Mouse (Mus musculus) liver, embryonic 14.5 days (tissue): Measurements from ENCODE around the gene Borcs6. TPM values are rescaled to one million over a fixed set of nuclear protein-coding genes. Genes with fewer than 3 reads are reported as not detected.

ENCODE experiments used
- ATAC-seq: fragments of 200-750 bp; cut with Nextera tagmentation; 2 replicates; pipeline ENCODE4 v1.8.0; 2017; ENCODE audit warnings: moderate number of reproducible peaks, mild to moderate bottlenecking, moderate library complexity; ENCODE audit not compliant: insufficient read depth
- DNase-seq, 3 experiments: peaks; one replicate each; pipeline ENCODE4 v3.0.0-alpha.2; 2012 to 2013; ENCODE audit warnings: low read depth in 3 of 3, low spot score in 3 of 3
- H3K27ac ChIP-seq: fragments of 300-500 bp; sonication (generic); 2 replicates; pipeline ENCODE4 v1.5.1; 2014; ENCODE audit warnings: moderate library complexity, mild to moderate bottlenecking, control low read depth, inconsistent platforms
- H3K27me3 ChIP-seq: fragments of 300-500 bp; sonication (generic); 2 replicates; pipeline ENCODE4 v1.6.1; 2014; ENCODE audit warnings: mild to moderate bottlenecking, low read length, moderate library complexity; ENCODE audit not compliant: control insufficient read depth, insufficient read depth
- H3K36me3 ChIP-seq: fragments of 300-500 bp; sonication (generic); replicated peaks from 2 replicates; pipeline ENCODE4 v1.6.1; 2014; ENCODE audit warnings: low read depth; ENCODE audit not compliant: control insufficient read depth, insufficient read depth
- H3K4me1 ChIP-seq, 2 experiments: fragments of 200-500 bp in 1 of 2; fragments of 300-500 bp in 1 of 2; sonication (generic) in 1 of 2; replicated peaks; 2 replicates each; pipeline ENCODE4 v1.6.1; 2012 to 2014; ENCODE audit warnings: antibody characterized with exemption in 1 of 2, inconsistent platforms in 1 of 2, low read length in 1 of 2; ENCODE audit not compliant: control insufficient read depth in 2 of 2, insufficient read depth in 2 of 2
- H3K4me2 ChIP-seq: fragments of 300-500 bp; sonication (generic); 2 replicates; pipeline ENCODE4 v1.6.1; 2014; ENCODE audit warnings: low read depth, mild to moderate bottlenecking, control low read depth, moderate library complexity
- H3K4me3 ChIP-seq, 2 experiments: fragments of 200-500 bp in 1 of 2; fragments of 300-500 bp in 1 of 2; sonication (generic) in 1 of 2; 2 replicates each; pipeline ENCODE4 v1.5.1; 2012 to 2014; ENCODE audit warnings: low read depth in 2 of 2, low read length in 2 of 2, mild to moderate bottlenecking in 2 of 2, control low read depth in 1 of 2, inconsistent platforms in 1 of 2, moderate library complexity in 1 of 2; ENCODE audit not compliant: insufficient read depth in 1 of 2
- H3K9ac ChIP-seq: fragments of 300-500 bp; sonication (generic); replicated peaks from 2 replicates; pipeline ENCODE4 v1.6.1; 2014; ENCODE audit warnings: mild to moderate bottlenecking, control low read depth, moderate library complexity
- H3K9me3 ChIP-seq: fragments of 300-500 bp; sonication (generic); 2 replicates; pipeline ENCODE4 v1.6.1; 2016; ENCODE audit warnings: low read length, mixed read lengths; ENCODE audit not compliant: control insufficient read depth
- CTCF ChIP-seq: IDR thresholded peaks from 2 replicates; pipeline ENCODE4 v1.5.1; 2016; ENCODE audit warnings: antibody characterized with exemption, low read depth, control low read depth
- EP300 ChIP-seq: IDR thresholded peaks from 2 replicates; pipeline ENCODE4 v1.6.1; 2016; ENCODE audit warnings: antibody characterized with exemption, low read depth
- WGBS: fragments of 180-500 bp; shearing (Covaris S2); extraction: QIAGEN DNeasy Blood & Tissue Kit; methylation state at CpG from one replicate; pipeline ENCODE4 v1.1.7; 2014; ENCODE audit not compliant: insufficient replicate concordance; 5-methylcytosine and 5-hydroxymethylcytosine counted together
- polyA plus RNA-seq, 2 experiments: library from polyadenylated mRNA; depleted of rRNA in 1 of 2; stranded (reverse) in 1 of 2; unstranded in 1 of 2; fragments of >200 nt; fragmentation: Nextera tagmentation in 1 of 2; extraction: Ambion mirVana in 1 of 2; gene quantifications; 2 replicates each; pipeline versions ENCODE4 v1.2.1 to v1.2.3; 2012 to 2014

Borcs6 gene
- polyA plus RNA-seq, 2 experiments: 3.0 to 3.4 TPM

GRCm38 (mm10) chr11:69087082-69087481 lies 27.6 kb downstream of the Borcs6 start:
- Histone ChIP-seq H3K4me2 (no peak overlapping the region), H3K4me1 (peaks cover 10 to 14% of the 10 kb centered on the region in 2 experiments), H3K4me3 (no peak overlapping the region), H3K36me3 (peaks cover 10% of the 10 kb centered on the region), H3K27ac (no peak overlapping the region), H3K9me3 (no peaks in the 10 kb centered on the region), H3K27me3 (no peaks in the 10 kb centered on the region; the same call in 1 of the 2 replicates), H3K9ac (no peak overlapping the region)
- WGBS: 56% methylated on average over 4 of the region's 4 CpGs
- DNase-seq (no peak), ATAC-seq (no peak)
- TF ChIP-seq EP300: no peak
- TF ChIP-seq CTCF: no peak

GRCm38 (mm10) chr11:69087597-69087996 lies 28.1 kb downstream of the Borcs6 start:
- Histone ChIP-seq H3K9ac (no peak overlapping the region), H3K4me3 (no peak overlapping the region), H3K4me1 (peaks cover 10 to 14% of the 10 kb centered on the region in 2 experiments), H3K4me2 (peak overlapping the region; percentile 93), H3K9me3 (no peaks in the 10 kb centered on the region), H3K27ac (no peak overlapping the region), H3K36me3 (peaks cover 10% of the 10 kb centered on the region), H3K27me3 (no peaks in the 10 kb centered on the region; the same call in 1 of the 2 replicates)
- WGBS: 55% methylated on average over 2 of the region's 2 CpGs
- DNase-seq (no peak), ATAC-seq (no peak)
- no peak for TF ChIP-seq CTCF
- no peak for TF ChIP-seq EP300

- peaks cover 10 to 14% of the 10 kb centered on the region in 2 experiments for H3K4me1 ChIP-seq
- DNase-seq: peak in 1 of 3 experiments; percentile 73
- ATAC-seq: peak; percentile 65
- TF ChIP-seq CTCF (no peak), EP300 (no peak)
- H3K9me3 ChIP-seq: no peaks in the 10 kb centered on the region
- under 1% methylated on average over 59 of the region's 67 CpGs for WGBS
- peak within 1 kb of the TSS; percentile 71 to 88 for H3K4me3 ChIP-seq
- peak within 1 kb of the TSS; percentile 33 for H3K27ac ChIP-seq
- H3K27me3 ChIP-seq: no peaks in the 10 kb centered on the region
- H3K9ac ChIP-seq: peak within 1 kb of the TSS; percentile 81
- peaks cover 10% of the 10 kb centered on the region for H3K36me3 ChIP-seq
- H3K4me2 ChIP-seq: peak within 1 kb of the TSS; percentile 93
Observed at GRCm38 (mm10) chr11:69088103-69088855, 28.8 kb downstream of the Borcs6 start, which contains the start of gene Vamp2. Gene Vamp2, plus strand, starts transcription at chr11:69088490.

GRCm38 (mm10) chr11:69088856-69089615 lies 29.5 kb downstream of the Borcs6 start:
- Histone ChIP-seq H3K9me3 (no peaks in the 10 kb centered on the region), H3K4me3 (peak overlapping the region; percentile 71 to 88), H3K4me1 (peaks cover 10 to 14% of the 10 kb centered on the region in 2 experiments), H3K9ac (peak overlapping the region; percentile 81), H3K27me3 (no peaks in the 10 kb centered on the region), H3K27ac (peak overlapping the region; percentile 33), H3K36me3 (peaks cover 10% of the 10 kb centered on the region), H3K4me2 (peak overlapping the region; percentile 93)
- TF ChIP-seq CTCF: peak; percentile 33; the same call in 1 of the 2 replicates
- TF ChIP-seq EP300: peak; percentile 75
- peak in 1 of 3 experiments; percentile 75 for DNase-seq
- 4% methylated on average over 25 of the region's 25 CpGs for WGBS
- peak; percentile 83 for ATAC-seq
